ENCODE assay signal across 21 mouse cellular contexts in the genomic region with DNA sequence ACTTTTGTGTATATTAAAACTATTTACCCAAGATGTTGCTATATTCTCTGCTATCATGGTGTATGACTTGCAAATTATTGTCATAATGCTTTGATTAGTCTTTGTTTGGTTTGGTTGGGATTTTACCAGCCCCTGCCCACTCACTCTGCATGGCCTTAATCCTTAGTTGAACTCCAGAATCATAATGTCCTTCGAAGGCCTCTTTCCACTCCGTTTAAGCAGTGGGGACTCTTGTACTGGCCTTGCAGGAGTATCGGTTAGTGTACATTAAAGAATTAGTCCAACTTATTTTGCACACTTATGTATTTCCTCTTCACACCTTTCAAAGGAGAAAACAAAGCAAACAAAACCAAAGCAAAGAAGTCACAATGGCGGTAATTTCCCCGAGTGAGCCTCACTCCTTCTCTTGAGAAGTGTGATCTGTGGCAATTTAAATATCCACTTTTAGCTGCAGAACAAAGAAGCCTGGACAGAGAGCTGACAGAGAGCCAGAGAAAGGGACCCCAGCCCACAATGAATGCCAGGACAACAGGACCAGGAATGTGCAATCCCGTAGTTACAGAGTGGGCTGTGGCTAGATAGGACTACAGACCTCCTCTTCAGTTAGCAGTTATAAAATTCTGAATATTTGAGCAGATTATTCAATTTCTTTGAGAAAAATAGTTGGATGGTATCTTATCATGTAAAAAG. TPM values are rescaled to one million over a fixed set of nuclear protein-coding genes. Genes with fewer than 3 reads are reported as not detected.
DNase-seq lines count a peak whose midpoint lies in the region; ATAC-seq and TF ChIP-seq lines count a peak whose summit lies in the region.
"Had no signal": no experiment of that assay in that cellular context is flagged by ENCODE, and none has a peak within 500 bp of the region (broad histone marks: within the 10 kb centered on the region; RNA-seq: fewer than 3 reads in every experiment).

No protein-coding gene starts in this region.

- H3K4me1 ChIP-seq in heart, embryonic 10.5 days, result peaks cover 16% of the 10 kb centered on the region
- H3K4me1 ChIP-seq in hindbrain, embryonic 11.5 days (replicated peaks; ENCODE audit: control insufficient read depth, insufficient read depth, low read length), result no peaks in the 10 kb centered on the region
- 0 out of 2 replicates have a peak, but pooled peaks cover 3% of the 10 kb centered on the region for H3K4me1 ChIP-seq in hindbrain, embryonic 12.5 days
- peaks cover 15% of the 10 kb centered on the region; the same call in 1 of the 2 replicates for H3K4me1 ChIP-seq in heart, postnatal 0 days (ENCODE audit: control insufficient read depth, insufficient read depth)
- H3K4me1 ChIP-seq in liver, embryonic 11.5 days (replicated peaks; ENCODE audit: control insufficient read depth, insufficient read depth, low read length), result no peaks in the 10 kb centered on the region
- H3K4me1 ChIP-seq: embryonic facial prominence, embryonic 15.5 days; kidney, embryonic 15.5 days; limb, embryonic 15.5 days had no signal

- no peaks in the 10 kb centered on the region for H3K9me3 ChIP-seq in heart, embryonic 10.5 days
- H3K9me3 ChIP-seq in hindbrain, embryonic 11.5 days (ENCODE audit: control insufficient read depth, low read length), result no peaks in the 10 kb centered on the region
- H3K9me3 ChIP-seq in hindbrain, embryonic 12.5 days (replicated peaks), result no peaks in the 10 kb centered on the region
- H3K9me3 ChIP-seq in heart, postnatal 0 days (replicated peaks; ENCODE audit: control insufficient read depth, low read length), result no peaks in the 10 kb centered on the region
- H3K9me3 ChIP-seq in liver, embryonic 11.5 days (ENCODE audit: control insufficient read depth, low read length), result no peaks in the 10 kb centered on the region
- H3K9me3 ChIP-seq: embryonic facial prominence, embryonic 15.5 days; kidney, embryonic 15.5 days; limb, embryonic 15.5 days had no signal

- peaks cover 13% of the 10 kb centered on the region for H3K36me3 ChIP-seq in heart, embryonic 10.5 days
- H3K36me3 ChIP-seq in hindbrain, embryonic 11.5 days (ENCODE audit: control insufficient read depth, insufficient read depth, low read length), result no peaks in the 10 kb centered on the region
- no peaks in the 10 kb centered on the region for H3K36me3 ChIP-seq in hindbrain, embryonic 12.5 days
- H3K36me3 ChIP-seq in heart, postnatal 0 days (replicated peaks; ENCODE audit: control insufficient read depth, insufficient read depth, low read length), result peaks cover 3% of the 10 kb centered on the region; the same call in 1 of the 2 replicates
- no peaks in the 10 kb centered on the region for H3K36me3 ChIP-seq in liver, embryonic 11.5 days (ENCODE audit: control insufficient read depth, insufficient read depth, low read length)
- H3K36me3 ChIP-seq: embryonic facial prominence, embryonic 15.5 days; kidney, embryonic 15.5 days; limb, embryonic 15.5 days had no signal

- H3K27ac ChIP-seq in heart, embryonic 10.5 days, result peak overlapping the region; percentile 88
- H3K27ac ChIP-seq in hindbrain, embryonic 11.5 days (ENCODE audit: low read depth, low read length), result no peak overlapping the region
- no peak overlapping the region for H3K27ac ChIP-seq in hindbrain, embryonic 12.5 days
- H3K27ac ChIP-seq in heart, postnatal 0 days (ENCODE audit: low read depth), result peak overlapping the region; percentile 85
- no peak overlapping the region for H3K27ac ChIP-seq in liver, embryonic 11.5 days (ENCODE audit: low read depth, low read length)
- H3K27ac ChIP-seq: embryonic facial prominence, embryonic 15.5 days; kidney, embryonic 15.5 days; limb, embryonic 15.5 days had no signal

- no peak overlapping the region for H3K4me2 ChIP-seq in hindbrain, embryonic 11.5 days (replicated peaks; ENCODE audit: low read depth, low read length)
- no peak overlapping the region for H3K4me2 ChIP-seq in hindbrain, embryonic 12.5 days (replicated peaks)
- H3K4me2 ChIP-seq in heart, postnatal 0 days (ENCODE audit: low read depth, low read length), result peak overlapping the region; percentile 60
- no peak overlapping the region for H3K4me2 ChIP-seq in liver, embryonic 11.5 days
- H3K4me2 ChIP-seq: embryonic facial prominence, embryonic 15.5 days; kidney, embryonic 15.5 days; limb, embryonic 15.5 days had no signal

- no peak for DNase-seq in heart, embryonic 10.5 days (ENCODE audit: low spot score)
- DNase-seq in heart, adult 11 months, result no peak
- DNase-seq in hindbrain, embryonic 11.5 days (ENCODE audit: low spot score), result peak; percentile 39
- DNase-seq in embryo, embryonic 10 days (ENCODE audit: low spot score), result peak; percentile 30
- DNase-seq in heart, postnatal 0 days (ENCODE audit: low spot score), result no peak
- DNase-seq in liver, embryonic 11.5 days (ENCODE audit: low spot score), result no peak
- DNase-seq: adrenal gland, postnatal 14 days; cerebellum, adult 8-10 months; forebrain, postnatal 0 days; liver, postnatal 0 days; lung, postnatal 14 days; retina, postnatal 1 day; right cerebral cortex, postnatal 4 days; thymus, postnatal 25 days had no signal

- no peak for TF ChIP-seq CTCF in heart, postnatal 0 days (IDR thresholded peaks at IDR 0.05; ENCODE audit: low read depth)

- 46% methylated on average over 6 of the region's 6 CpGs for WGBS in heart, embryonic 10.5 days
- WGBS in hindbrain, embryonic 11.5 days, result 43% methylated on average over 6 of the region's 6 CpGs
- 33% methylated on average over 6 of the region's 6 CpGs for WGBS in hindbrain, embryonic 12.5 days
- WGBS in heart, postnatal 0 days, result 34% methylated on average over 6 of the region's 6 CpGs
- 82% methylated on average over 6 of the region's 6 CpGs for WGBS in liver, embryonic 11.5 days

- H3K27me3 ChIP-seq in heart, embryonic 10.5 days (ENCODE audit: insufficient read depth, poor library complexity, severe bottlenecking), result no peaks in the 10 kb centered on the region
- H3K27me3 ChIP-seq in hindbrain, embryonic 11.5 days (ENCODE audit: control insufficient read depth, insufficient read depth, low read length), result no peaks in the 10 kb centered on the region
- H3K27me3 ChIP-seq in hindbrain, embryonic 12.5 days, result no peaks in the 10 kb centered on the region
- no peaks in the 10 kb centered on the region for H3K27me3 ChIP-seq in heart, postnatal 0 days (ENCODE audit: control insufficient read depth, insufficient read depth, low read length)
- H3K27me3 ChIP-seq in liver, embryonic 11.5 days (replicated peaks; ENCODE audit: control insufficient read depth, insufficient read depth, low read length), result no peaks in the 10 kb centered on the region
- H3K27me3 ChIP-seq: embryonic facial prominence, embryonic 15.5 days; kidney, embryonic 15.5 days; limb, embryonic 15.5 days had no signal

- peak overlapping the region; percentile 59 for H3K4me3 ChIP-seq in heart, embryonic 10.5 days
- no peak overlapping the region for H3K4me3 ChIP-seq in hindbrain, embryonic 11.5 days (ENCODE audit: low read depth, low read length)
- no peak overlapping the region for H3K4me3 ChIP-seq in hindbrain, embryonic 12.5 days
- H3K4me3 ChIP-seq in heart, postnatal 0 days (ENCODE audit: low read depth, low read length), result peak overlapping the region; percentile 56
- H3K4me3 ChIP-seq in liver, embryonic 11.5 days (ENCODE audit: low read depth, low read length), result no peak overlapping the region
- H3K4me3 ChIP-seq: embryonic facial prominence, embryonic 15.5 days; kidney, embryonic 15.5 days; limb, embryonic 15.5 days had no signal

- ATAC-seq in hindbrain, embryonic 11.5 days (ENCODE audit: low FRiP score), result peak; percentile 76
- ATAC-seq in hindbrain, embryonic 12.5 days (ENCODE audit: low FRiP score), result no peak
- ATAC-seq in heart, postnatal 0 days (ENCODE audit: insufficient read depth, low read depth), result peak; percentile 10; the same call in 1 of the 2 replicates
- no peak for ATAC-seq in cerebellum, adult (ENCODE audit: insufficient number of reproducible peaks, low FRiP score, low TSS enrichment)
- ATAC-seq in liver, embryonic 11.5 days (replicated peaks; ENCODE audit: low FRiP score), result no peak
- ATAC-seq: forebrain, postnatal 0 days; intestine, embryonic 16.5 days; liver, postnatal 0 days had no signal

- TF ChIP-seq EP300 in heart, postnatal 0 days (IDR thresholded peaks at IDR 0.05; ENCODE audit: low read depth), result no peak

- H3K9ac ChIP-seq in hindbrain, embryonic 11.5 days (ENCODE audit: low read depth, low read length), result no peak overlapping the region
- no peak overlapping the region for H3K9ac ChIP-seq in hindbrain, embryonic 12.5 days
- peak overlapping the region; percentile 75 for H3K9ac ChIP-seq in heart, postnatal 0 days (replicated peaks; ENCODE audit: low read depth, low read length)
- H3K9ac ChIP-seq in liver, embryonic 11.5 days (ENCODE audit: low read depth, low read length), result no peak overlapping the region
- H3K9ac ChIP-seq: embryonic facial prominence, embryonic 15.5 days; forebrain, postnatal 0 days; kidney, embryonic 15.5 days; limb, embryonic 15.5 days; liver, postnatal 0 days had no signal

RNA-seq across cellular contexts. Expression of gene Palld, which starts 1.3 kb away (rescaled TPM):
- polyA plus RNA-seq in heart, embryonic 10.5 days (2016; fragmentation: Nextera tagmentation; extraction: Ambion mirVana), result 167 and 228 TPM in 2 replicates
- 40.2 and 48.3 TPM in 2 replicates for polyA plus RNA-seq in hindbrain, embryonic 11.5 days (2014; fragmentation: Nextera tagmentation; extraction: Ambion mirVana)
- 64.6 and 72.5 TPM in 2 replicates for polyA plus RNA-seq in hindbrain, embryonic 12.5 days (2016; fragmentation: Nextera tagmentation; extraction: Ambion mirVana)
- total RNA-seq in heart, postnatal 0 days (2014; rRNA removed; ENCODE audit: low replicate concordance), result 103 and 111 TPM in 2 replicates
- 121 and 127 TPM in 2 replicates for polyA plus RNA-seq in heart, postnatal 0 days (2015; fragmentation: Nextera tagmentation; extraction: Ambion mirVana)
- polyA plus RNA-seq in liver, embryonic 11.5 days (2014; fragmentation: Nextera tagmentation; extraction: Ambion mirVana), result 16.1 and 22.9 TPM in 2 replicates

RNA-seq across cellular contexts. Expression of gene Ddx60, which starts 26.7 kb away (rescaled TPM):
- polyA plus RNA-seq in heart, embryonic 10.5 days (2016; fragmentation: Nextera tagmentation; extraction: Ambion mirVana), result 0.57 and 2.0 TPM in 2 replicates
- 0.25 and 0.73 TPM in 2 replicates for polyA plus RNA-seq in hindbrain, embryonic 11.5 days (2014; fragmentation: Nextera tagmentation; extraction: Ambion mirVana)
- 0.61 and 0.65 TPM in 2 replicates for polyA plus RNA-seq in hindbrain, embryonic 12.5 days (2016; fragmentation: Nextera tagmentation; extraction: Ambion mirVana)
- total RNA-seq in heart, postnatal 0 days (2014; rRNA removed; ENCODE audit: low replicate concordance), result 1.5 and 2.6 TPM in 2 replicates
- polyA plus RNA-seq in heart, postnatal 0 days (2015; fragmentation: Nextera tagmentation; extraction: Ambion mirVana), result 4.5 and 4.7 TPM in 2 replicates
- 0.63 and 0.69 TPM in 2 replicates for polyA plus RNA-seq in liver, embryonic 11.5 days (2014; fragmentation: Nextera tagmentation; extraction: Ambion mirVana)
- polyA plus RNA-seq: C2C12 had no signal

Comparison
In these comparisons a context has a peak if more than half of its experiments do, and no peak if none do; other contexts are left out.
1. ATAC-seq: peak in hindbrain, embryonic 11.5 days (single experiment) and heart, postnatal 0 days (single experiment); none in hindbrain, embryonic 12.5 days (single experiment), cerebellum, adult (single experiment) and liver, embryonic 11.5 days (single experiment).
2. DNase-seq: peak in hindbrain, embryonic 11.5 days (single experiment) and embryo, embryonic 10 days (single experiment); none in heart, embryonic 10.5 days (single experiment), heart, adult 11 months (single experiment), heart, postnatal 0 days (single experiment) and liver, embryonic 11.5 days (single experiment).
3. H3K27ac ChIP-seq: peak in heart, embryonic 10.5 days (single experiment) and heart, postnatal 0 days (single experiment); none in hindbrain, embryonic 11.5 days (single experiment), hindbrain, embryonic 12.5 days (single experiment) and liver, embryonic 11.5 days (single experiment).
4. H3K4me3 ChIP-seq: peak in heart, embryonic 10.5 days (single experiment) and heart, postnatal 0 days (single experiment); none in hindbrain, embryonic 11.5 days (single experiment), hindbrain, embryonic 12.5 days (single experiment) and liver, embryonic 11.5 days (single experiment).